Mouse (Mus musculus) brain, embryonic 14.5 days (tissue): ENCODE data around the gene Bcat1.

ENCODE experiments used
- CTCF ChIP-seq: fragments of 200-500 bp; IDR thresholded peaks from 2 replicates; pipeline ENCODE4 v1.5.1; 2012; ENCODE audit warnings: inconsistent platforms, mild to moderate bottlenecking, moderate library complexity, borderline replicate concordance; ENCODE audit not compliant: insufficient read depth, insufficient read length; ENCODE audit errors: extremely low read depth
- POLR2A ChIP-seq: fragments of 200-500 bp; IDR thresholded peaks from 2 replicates; pipeline ENCODE4 v1.6.1; 2012; ENCODE audit warnings: mild to moderate bottlenecking, inconsistent platforms, borderline replicate concordance; ENCODE audit not compliant: poor library complexity, insufficient read depth, insufficient read length, severe bottlenecking; ENCODE audit errors: extremely low read depth

DNA sequence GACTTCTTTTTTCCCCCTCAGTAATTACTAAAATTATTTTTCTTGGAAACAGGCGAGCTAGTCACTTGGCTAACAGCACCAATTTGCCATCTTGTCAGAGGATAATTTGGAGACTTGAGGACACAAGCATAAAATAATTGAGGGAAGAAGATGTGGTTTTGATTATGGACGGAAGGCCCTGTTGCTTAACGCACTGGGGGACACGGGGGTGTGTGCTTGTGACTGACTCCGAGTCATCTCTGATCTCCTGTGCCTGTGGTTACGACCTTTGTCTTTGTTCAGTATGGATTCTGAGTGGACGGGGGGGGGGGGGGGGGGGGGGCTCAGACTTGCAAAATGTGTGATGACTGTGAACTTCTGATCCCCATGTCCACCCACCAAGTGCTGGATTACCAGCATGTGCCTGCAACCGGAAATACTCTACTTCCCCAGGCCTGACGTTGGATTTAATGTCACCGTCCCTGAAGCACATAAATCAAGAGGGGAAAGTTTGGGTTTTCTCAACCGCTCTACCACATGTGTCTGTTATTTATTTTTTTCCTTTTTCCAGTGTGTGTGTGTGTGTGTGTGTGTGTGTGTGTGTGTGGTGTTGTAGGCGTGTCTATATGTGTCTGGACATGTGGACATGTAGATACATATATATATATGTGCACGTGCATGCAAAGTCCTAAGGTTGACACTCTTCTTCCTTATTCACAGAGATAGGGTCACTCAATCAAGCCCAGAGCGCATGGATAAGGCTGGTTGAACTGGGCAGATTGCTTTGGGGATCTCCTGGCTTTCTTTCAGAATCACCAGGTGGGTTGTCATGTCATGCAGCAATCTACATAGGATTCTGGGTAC, 73.7 kb downstream of the Bcat1 start:
- TF ChIP-seq CTCF (no peak), POLR2A (no peak)
